Mouse (Mus musculus) lung, adult 2 months (tissue): ENCODE results near the gene Mep1a. TPM values are rescaled to one million over a fixed set of nuclear protein-coding genes. Genes with fewer than 3 reads are reported as not detected.
"Not testable (repeated sequence)": the region's sequence is repeated elsewhere in the genome, so short reads cannot be mapped to it uniquely, and the experiment has no call there.

Experiments used
- DNase-seq: peaks from one replicate; pipeline ENCODE4 v3.0.0; 2022
- H3K4me1 ChIP-seq: fragments of 200-500 bp; 2 replicates; pipeline ENCODE4 v1.6.1; 2011; ENCODE audit warnings: low read length; ENCODE audit not compliant: control insufficient read depth, insufficient read depth
- H3K4me3 ChIP-seq: fragments of 200-500 bp; replicated peaks from 2 replicates; pipeline ENCODE3; 2011; ENCODE audit warnings: low read depth, mild to moderate bottlenecking, control low read depth, low read length; ENCODE audit errors: extremely low read depth
- CTCF ChIP-seq: fragments of 200-500 bp; IDR thresholded peaks from 2 replicates; pipeline ENCODE4 v1.5.1; 2011; ENCODE audit warnings: mild to moderate bottlenecking, low read length, control low read depth; ENCODE audit not compliant: insufficient read depth
- POLR2A ChIP-seq: fragments of 200-500 bp; IDR thresholded peaks from 2 replicates; pipeline ENCODE4 v1.6.1; 2011; ENCODE audit warnings: low read depth, mild to moderate bottlenecking, control low read depth, low read length, borderline replicate concordance; ENCODE audit errors: extremely low read depth
- WGBS: fragments of 180-500 bp; shearing (Covaris S2); methylation state at CpG from one replicate; pipeline ENCODE4 v1.1.7; 2018; 5-methylcytosine and 5-hydroxymethylcytosine counted together
- polyA plus RNA-seq: library from polyadenylated mRNA; depleted of rRNA; stranded (reverse); fragments of >200 nt; gene quantifications from 2 replicates; pipeline ENCODE4 v1.2.3, GENCODE M21; 2012; rRNA removed

Mep1a gene
- polyA plus RNA-seq, result 0.04 and 0.61 TPM in 2 replicates

- 93% methylated on average over 9 of the region's 9 CpGs for WGBS
- no peak for DNase-seq
Observed at GRCm38 (mm10) chr17:43502592-43502991, at the start of gene Mep1a. Mep1a (minus strand) TSS chr17:43502812.

GRCm38 (mm10) chr17:43551122-43551630, 48.6 kb upstream of the Mep1a start:
- DNase-seq, result no peak
- TF ChIP-seq POLR2A, result no peak
- no peak for TF ChIP-seq CTCF
- Histone ChIP-seq H3K4me1 (no peaks in the 10 kb centered on the region), H3K4me3 (no peak overlapping the region)
- 49% methylated on average over 3 of the region's 3 CpGs for whole genome bisulfite sequencing

More at GRCm38 (mm10) chr17:43502592-43502991, at the start of gene Mep1a:
- TF ChIP-seq POLR2A (no peak), CTCF (no peak)
- no peak within 1 kb of the TSS for H3K4me3 ChIP-seq
- H3K4me1 ChIP-seq, result no peaks in the 10 kb centered on the region

GRCm38 (mm10) chr17:43544040-43544439, 41.4 kb upstream of the Mep1a start:
- DNase-seq, result no peak

GRCm38 (mm10) chr17:43543539-43543938, 40.9 kb upstream of the Mep1a start, which contains the start of gene Ankrd66:
Ankrd66 (minus strand) TSS chr17:43543639.
- Histone ChIP-seq H3K4me3 (no peak within 1 kb of the TSS), H3K4me1 (no peaks in the 10 kb centered on the region)
- no peak for TF ChIP-seq CTCF
- TF ChIP-seq POLR2A, result no peak
- DNase-seq, result no peak
- WGBS, result 52% methylated on average over 1 of the region's 1 CpGs

More at GRCm38 (mm10) chr17:43544040-43544439, 41.4 kb upstream of the Mep1a start:
- H3K4me3 ChIP-seq, result no peak overlapping the region
- no peak for TF ChIP-seq POLR2A
- TF ChIP-seq CTCF, result no peak
- 81% methylated on average over 4 of the region's 4 CpGs for WGBS
- H3K4me1 ChIP-seq, result no peaks in the 10 kb centered on the region

GRCm38 (mm10) chr17:43538767-43539166, 36.2 kb upstream of the Mep1a start:
- TF ChIP-seq CTCF (no peak), POLR2A (no peak)
- WGBS, result 76% methylated on average over 3 of the region's 3 CpGs
- Histone ChIP-seq H3K4me3 (no peak overlapping the region), H3K4me1 (no peaks in the 10 kb centered on the region)
- no peak for DNase-seq

GRCm38 (mm10) chr17:43536841-43537240, 34.2 kb upstream of the Mep1a start:
- H3K4me1 ChIP-seq, H3K4me3 ChIP-seq, DNase-seq: not testable (repeated sequence)
- 83% methylated on average over 6 of the region's 6 CpGs for WGBS

GRCm38 (mm10) chr17:43534362-43535222, 32.0 kb upstream of the Mep1a start:
- TF ChIP-seq CTCF (no peak), POLR2A (no peak)
- H3K4me3 ChIP-seq, result peak overlapping the region; percentile 20
- DNase-seq, result peak; percentile 20
- 19% methylated on average over 23 of the region's 23 CpGs for whole genome bisulfite sequencing
- H3K4me1 ChIP-seq, result no peaks in the 10 kb centered on the region

- Histone ChIP-seq H3K4me3 (no peak overlapping the region), H3K4me1 (no peaks in the 10 kb centered on the region)
- no peak for DNase-seq
- TF ChIP-seq POLR2A, result no peak
- no peak for TF ChIP-seq CTCF
- 96% methylated on average over 4 of the region's 4 CpGs for WGBS
Observed at GRCm38 (mm10) chr17:43531192-43531591, 28.6 kb upstream of the Mep1a start.

- no peak for DNase-seq
- Histone ChIP-seq H3K4me1 (no peaks in the 10 kb centered on the region), H3K4me3 (no peak overlapping the region)
- TF ChIP-seq POLR2A (no peak), CTCF (no peak)
- 91% methylated on average over 2 of the region's 2 CpGs for WGBS
Observed at GRCm38 (mm10) chr17:43530507-43530906, 27.9 kb upstream of the Mep1a start.

GRCm38 (mm10) chr17:43520166-43520565, 17.6 kb upstream of the Mep1a start:
- Histone ChIP-seq H3K4me1 (no peaks in the 10 kb centered on the region), H3K4me3 (no peak overlapping the region)
- TF ChIP-seq CTCF, result no peak
- no peak for TF ChIP-seq POLR2A
- WGBS, result 37% methylated on average over 3 of the region's 3 CpGs
- DNase-seq, result no peak
